Mouse (Mus musculus): Measurements from ENCODE around the gene Itih4. TPM values are rescaled to one million over a fixed set of nuclear protein-coding genes. Genes with fewer than 3 reads are reported as not detected.

Itih4 gene
- polyA plus RNA-seq, 1 experiment from 2014 or later, result 0.27 TPM

GRCm38 (mm10) chr14:30870206-30871147 is 15.8 kb upstream of the Itih4 start:
- peak overlapping the region; percentile 51; the same call in 1 of the 2 replicates for H3K9ac ChIP-seq (ENCODE audit: low read length)
- peak overlapping the region; percentile 34 for H3K4me2 ChIP-seq (ENCODE audit: low read length)
- H3K4me1 ChIP-seq (ENCODE audit: control insufficient read depth in 2 of 2, insufficient read depth in 2 of 2, low read length in 2 of 2), result peaks cover 20 to 25% of the 10 kb centered on the region in 2 experiments
- ATAC-seq (ENCODE audit: insufficient number of reproducible peaks, insufficient read depth, low FRiP score, low read depth), result 0 out of 2 replicates have a peak, but pooled peaks have one; percentile 15
- peak overlapping the region; percentile 88 to 91 for H3K27ac ChIP-seq (replicated peaks in 1 of 2; ENCODE audit: control insufficient read depth in 1 of 2, insufficient read depth in 1 of 2, low read depth in 2 of 2, low read length in 2 of 2)
- 51% methylated on average over 25 of the region's 25 CpGs for WGBS
- no peak overlapping the region for H3K4me3 ChIP-seq (ENCODE audit: control insufficient read depth in 1 of 2, insufficient read depth in 1 of 2, low read depth in 1 of 2, low read length in 2 of 2)
- H3K27me3 ChIP-seq (ENCODE audit: control insufficient read depth, insufficient read depth, low read length), result no peaks in the 10 kb centered on the region
- H3K9me3 ChIP-seq (ENCODE audit: control insufficient read depth, low read length), result no peaks in the 10 kb centered on the region
- peaks cover 37% of the 10 kb centered on the region for H3K36me3 ChIP-seq (ENCODE audit: control insufficient read depth, insufficient read depth, low read length)

- Histone ChIP-seq H3K9ac (ENCODE audit: low read length) (no peak overlapping the region), H3K4me1 (ENCODE audit: control insufficient read depth in 2 of 2, insufficient read depth in 2 of 2, low read length in 2 of 2) (peaks cover 23 to 32% of the 10 kb centered on the region in 2 experiments), H3K27me3 (ENCODE audit: control insufficient read depth, insufficient read depth, low read length) (no peaks in the 10 kb centered on the region), H3K9me3 (ENCODE audit: control insufficient read depth, low read length) (no peaks in the 10 kb centered on the region), H3K4me2 (ENCODE audit: low read length) (no peak overlapping the region), H3K36me3 (ENCODE audit: control insufficient read depth, insufficient read depth, low read length) (peaks cover 29% of the 10 kb centered on the region), H3K4me3 (ENCODE audit: control insufficient read depth in 1 of 2, insufficient read depth in 1 of 2, low read depth in 1 of 2, low read length in 2 of 2) (no peak overlapping the region), H3K27ac (replicated peaks in 1 of 2; ENCODE audit: control insufficient read depth in 1 of 2, insufficient read depth in 1 of 2, low read depth in 2 of 2, low read length in 2 of 2) (no peak overlapping the region)
- no peak for ATAC-seq (ENCODE audit: insufficient number of reproducible peaks, insufficient read depth, low FRiP score, low read depth)
- WGBS, result 55% methylated on average over 18 of the region's 18 CpGs
Measured at GRCm38 (mm10) chr14:30874095-30874700, 12.1 kb upstream of the Itih4 start.

- no peak overlapping the region for H3K27ac ChIP-seq (replicated peaks in 1 of 2; ENCODE audit: control insufficient read depth in 1 of 2, insufficient read depth in 1 of 2, low read depth in 2 of 2, low read length in 2 of 2)
- H3K36me3 ChIP-seq (ENCODE audit: control insufficient read depth, insufficient read depth, low read length), result peaks cover 29% of the 10 kb centered on the region
- no peaks in the 10 kb centered on the region for H3K27me3 ChIP-seq (ENCODE audit: control insufficient read depth, insufficient read depth, low read length)
- H3K4me2 ChIP-seq (ENCODE audit: low read length), result no peak overlapping the region
- no peak for ATAC-seq (ENCODE audit: insufficient number of reproducible peaks, insufficient read depth, low FRiP score, low read depth)
- no peaks in the 10 kb centered on the region for H3K9me3 ChIP-seq (ENCODE audit: control insufficient read depth, low read length)
- WGBS, result 78% methylated on average over 12 of the region's 12 CpGs
- no peak overlapping the region for H3K9ac ChIP-seq (ENCODE audit: low read length)
- no peak overlapping the region for H3K4me3 ChIP-seq (ENCODE audit: control insufficient read depth in 1 of 2, insufficient read depth in 1 of 2, low read depth in 1 of 2, low read length in 2 of 2)
- peaks cover 15 to 30% of the 10 kb centered on the region in 2 experiments for H3K4me1 ChIP-seq (ENCODE audit: control insufficient read depth in 2 of 2, insufficient read depth in 2 of 2, low read length in 2 of 2)
Measured at GRCm38 (mm10) chr14:30875130-30875865, 11.0 kb upstream of the Itih4 start.

- Histone ChIP-seq H3K27me3 (ENCODE audit: control insufficient read depth, insufficient read depth, low read length) (no peaks in the 10 kb centered on the region), H3K36me3 (ENCODE audit: control insufficient read depth, insufficient read depth, low read length) (peaks cover 29% of the 10 kb centered on the region), H3K9ac (ENCODE audit: low read length) (no peak overlapping the region), H3K27ac (replicated peaks in 1 of 2; ENCODE audit: control insufficient read depth in 1 of 2, insufficient read depth in 1 of 2, low read depth in 2 of 2, low read length in 2 of 2) (no peak overlapping the region), H3K4me3 (ENCODE audit: control insufficient read depth in 1 of 2, insufficient read depth in 1 of 2, low read depth in 1 of 2, low read length in 2 of 2) (no peak overlapping the region), H3K4me2 (ENCODE audit: low read length) (no peak overlapping the region), H3K9me3 (ENCODE audit: control insufficient read depth, low read length) (no peaks in the 10 kb centered on the region), H3K4me1 (ENCODE audit: control insufficient read depth in 2 of 2, insufficient read depth in 2 of 2, low read length in 2 of 2) (peaks cover 11 to 23% of the 10 kb centered on the region in 2 experiments; a peak in 3 of 4 replicates)
- ATAC-seq (ENCODE audit: insufficient number of reproducible peaks, insufficient read depth, low FRiP score, low read depth), result no peak
- WGBS, result 72% methylated on average over 9 of the region's 9 CpGs
Measured at GRCm38 (mm10) chr14:30875955-30876354, 10.3 kb upstream of the Itih4 start.

- Histone ChIP-seq H3K4me3 (ENCODE audit: control insufficient read depth in 1 of 2, insufficient read depth in 1 of 2, low read depth in 1 of 2, low read length in 2 of 2) (no peak overlapping the region), H3K36me3 (ENCODE audit: control insufficient read depth, insufficient read depth, low read length) (peaks cover 29% of the 10 kb centered on the region), H3K27ac (replicated peaks in 1 of 2; ENCODE audit: control insufficient read depth in 1 of 2, insufficient read depth in 1 of 2, low read depth in 2 of 2, low read length in 2 of 2) (no peak overlapping the region), H3K4me2 (ENCODE audit: low read length) (no peak overlapping the region), H3K27me3 (ENCODE audit: control insufficient read depth, insufficient read depth, low read length) (no peaks in the 10 kb centered on the region), H3K4me1 (ENCODE audit: control insufficient read depth in 2 of 2, insufficient read depth in 2 of 2, low read length in 2 of 2) (peaks cover 11 to 19% of the 10 kb centered on the region in 2 experiments; a peak in 3 of 4 replicates), H3K9me3 (ENCODE audit: control insufficient read depth, low read length) (no peaks in the 10 kb centered on the region), H3K9ac (ENCODE audit: low read length) (no peak overlapping the region)
- WGBS, result 83% methylated on average over 10 of the region's 10 CpGs
- ATAC-seq (ENCODE audit: insufficient number of reproducible peaks, insufficient read depth, low FRiP score, low read depth), result no peak
Measured at GRCm38 (mm10) chr14:30876451-30876850, 9.8 kb upstream of the Itih4 start.

- 0 out of 4 replicates have a peak overlapping the region, but pooled peaks of 1 of the 2 experiments have one; percentile 68 for H3K27ac ChIP-seq (replicated peaks in 1 of 2; ENCODE audit: control insufficient read depth in 1 of 2, insufficient read depth in 1 of 2, low read depth in 2 of 2, low read length in 2 of 2)
- H3K4me2 ChIP-seq (ENCODE audit: low read length), result no peak overlapping the region
- ATAC-seq (ENCODE audit: insufficient number of reproducible peaks, insufficient read depth, low FRiP score, low read depth), result no peak
- no peaks in the 10 kb centered on the region for H3K9me3 ChIP-seq (ENCODE audit: control insufficient read depth, low read length)
- no peaks in the 10 kb centered on the region for H3K27me3 ChIP-seq (ENCODE audit: control insufficient read depth, insufficient read depth, low read length)
- H3K9ac ChIP-seq (ENCODE audit: low read length), result no peak overlapping the region
- H3K36me3 ChIP-seq (ENCODE audit: control insufficient read depth, insufficient read depth, low read length), result peaks cover 25% of the 10 kb centered on the region
- H3K4me3 ChIP-seq (ENCODE audit: control insufficient read depth in 1 of 2, insufficient read depth in 1 of 2, low read depth in 1 of 2, low read length in 2 of 2), result no peak overlapping the region
- H3K4me1 ChIP-seq (ENCODE audit: control insufficient read depth in 2 of 2, insufficient read depth in 2 of 2, low read length in 2 of 2), result peaks cover 11 to 19% of the 10 kb centered on the region in 2 experiments; a peak in 3 of 4 replicates
- 93% methylated on average over 3 of the region's 3 CpGs for WGBS
Measured at GRCm38 (mm10) chr14:30877827-30878226, 8.4 kb upstream of the Itih4 start.

- H3K4me2 ChIP-seq (ENCODE audit: low read length), result no peak within 1 kb of the TSS
Measured at GRCm38 (mm10) chr14:30878958-30879571, 7.2 kb upstream of the Itih4 start, which contains the start of gene Mustn1. Mustn1 (plus strand) TSS chr14:30879200.

More at GRCm38 (mm10) chr14:30878958-30879571, 7.2 kb upstream of the Itih4 start, which contains the start of gene Mustn1:
- Histone ChIP-seq H3K27ac (replicated peaks in 1 of 2; ENCODE audit: control insufficient read depth in 1 of 2, insufficient read depth in 1 of 2, low read depth in 2 of 2, low read length in 2 of 2) (peak within 1 kb of the TSS; percentile 60 to 72), H3K9ac (ENCODE audit: low read length) (0 out of 2 replicates have a peak within 1 kb of the TSS, but pooled peaks have one; percentile 16), H3K4me3 (ENCODE audit: control insufficient read depth in 1 of 2, insufficient read depth in 1 of 2, low read depth in 1 of 2, low read length in 2 of 2) (no peak within 1 kb of the TSS), H3K36me3 (ENCODE audit: control insufficient read depth, insufficient read depth, low read length) (peaks cover 15% of the 10 kb centered on the region; the same call in 1 of the 2 replicates), H3K9me3 (ENCODE audit: control insufficient read depth, low read length) (no peaks in the 10 kb centered on the region), H3K27me3 (ENCODE audit: control insufficient read depth, insufficient read depth, low read length) (no peaks in the 10 kb centered on the region), H3K4me1 (ENCODE audit: control insufficient read depth in 2 of 2, insufficient read depth in 2 of 2, low read length in 2 of 2) (peaks cover 9 to 15% of the 10 kb centered on the region in 2 experiments; a peak in 3 of 4 replicates)
- 36% methylated on average over 11 of the region's 11 CpGs for WGBS
- peak; percentile 63 for ATAC-seq (ENCODE audit: insufficient number of reproducible peaks, insufficient read depth, low FRiP score, low read depth)
